Mouse (Mus musculus): ENCODE data around the gene 2310046K23Rik. TPM values are rescaled to one million over a fixed set of nuclear protein-coding genes. Genes with fewer than 3 reads are reported as not detected.

The 2310046K23Rik gene
- polyA plus RNA-seq (2016; fragmentation: Nextera tagmentation; extraction: Ambion mirVana), result not detected in 2 replicates

DNA sequence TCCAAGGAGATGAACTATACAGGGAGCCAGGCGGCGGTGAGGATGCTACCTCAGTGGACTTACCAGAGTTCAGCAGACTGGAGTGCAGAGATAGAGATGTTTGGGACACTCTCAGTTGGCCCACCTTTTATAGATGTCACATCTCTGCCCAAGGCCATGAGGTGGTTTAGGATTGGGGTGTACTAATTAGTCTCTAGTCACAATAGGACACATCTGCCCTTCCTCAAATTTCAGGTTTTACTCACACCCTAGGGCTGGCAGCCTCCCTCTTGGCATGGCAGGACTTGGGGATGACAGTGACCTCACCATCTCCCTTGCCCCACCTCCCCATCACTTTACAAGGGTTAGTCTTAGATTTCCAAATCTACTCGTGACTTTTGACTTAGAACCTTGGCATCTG lies at the start of gene 2310046K23Rik:
2310046K23Rik (minus strand) TSS at position 101 of the 400 bp plus-strand sequence.
- Histone ChIP-seq H3K27ac (no peak within 1 kb of the TSS), H3K4me1 (no peaks in the 10 kb centered on the region), H3K27me3 (no peaks in the 10 kb centered on the region), H3K36me3 (no peaks in the 10 kb centered on the region), H3K4me3 (no peak within 1 kb of the TSS), H3K9me3 (replicated peaks) (no peaks in the 10 kb centered on the region), H3K9ac (no peak within 1 kb of the TSS), H3K4me2 (replicated peaks) (no peak within 1 kb of the TSS)
- ATAC-seq (ENCODE audit: low FRiP score), result no peak
- 83% methylated on average over 3 of the region's 3 CpGs for WGBS

DNA sequence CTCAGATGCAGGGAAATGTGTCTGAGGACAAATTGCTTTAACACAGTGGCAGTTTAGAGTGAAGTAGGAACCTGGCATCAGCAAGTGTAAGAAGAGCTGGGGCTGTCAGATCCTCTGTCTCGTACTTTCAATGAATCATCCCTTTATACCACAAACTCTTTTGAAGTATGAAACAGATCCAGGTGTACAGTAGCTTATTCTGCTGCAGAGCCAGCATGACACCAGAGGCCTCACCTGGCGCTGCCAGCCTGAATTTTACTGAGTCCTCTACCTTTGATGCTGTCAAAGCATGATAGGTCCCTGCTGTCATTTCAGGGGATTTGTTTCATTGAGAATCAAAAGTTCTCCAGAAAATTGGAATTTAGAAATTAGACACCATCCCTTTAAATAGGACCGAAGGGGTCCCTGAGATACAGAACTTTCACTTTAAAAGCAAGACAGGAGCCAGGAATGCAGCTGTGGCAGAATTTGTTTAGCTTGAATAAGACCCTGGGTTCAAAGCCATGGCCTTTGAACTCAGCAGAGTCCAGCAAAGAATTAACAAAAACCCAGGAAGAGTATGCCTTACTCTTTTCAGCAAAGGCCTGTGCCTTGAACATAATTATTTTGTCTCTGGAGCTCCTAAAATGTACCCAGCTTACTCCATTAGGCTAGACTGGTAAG lies 49.0 kb upstream of the 2310046K23Rik start:
- 64% methylated on average over 3 of the region's 3 CpGs for WGBS
- Histone ChIP-seq H3K4me3 (no peak overlapping the region), H3K4me2 (replicated peaks) (no peak overlapping the region), H3K9me3 (replicated peaks) (no peaks in the 10 kb centered on the region), H3K36me3 (no peaks in the 10 kb centered on the region), H3K27me3 (no peaks in the 10 kb centered on the region), H3K4me1 (no peaks in the 10 kb centered on the region), H3K9ac (no peak overlapping the region), H3K27ac (no peak overlapping the region)
- no peak for ATAC-seq (ENCODE audit: low FRiP score)

DNA sequence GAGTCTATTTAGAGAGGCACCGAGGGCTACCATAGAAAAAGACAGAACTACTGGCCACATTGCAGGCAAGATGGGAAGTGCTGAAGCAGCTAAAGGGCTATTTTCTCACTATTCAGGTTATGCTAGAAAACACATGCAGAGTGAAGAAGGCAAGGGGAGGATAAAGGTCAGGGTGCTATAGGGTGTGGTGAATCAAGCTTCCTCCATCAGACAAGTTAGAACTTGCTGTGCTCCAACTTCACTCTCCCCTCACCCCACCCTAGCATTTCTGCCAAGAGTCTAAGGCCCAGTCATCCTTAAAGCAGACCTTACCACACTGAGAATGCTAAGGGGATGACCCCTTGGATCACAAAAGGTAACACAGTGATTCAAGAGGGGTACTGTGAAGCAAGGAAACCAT lies 45.2 kb upstream of the 2310046K23Rik start:
- no peak overlapping the region for H3K27ac ChIP-seq
- 79% methylated on average over 1 of the region's 1 CpGs for WGBS
- no peaks in the 10 kb centered on the region for H3K36me3 ChIP-seq
- no peaks in the 10 kb centered on the region for H3K4me1 ChIP-seq
- H3K4me3 ChIP-seq, result no peak overlapping the region
- no peak overlapping the region for H3K9ac ChIP-seq
- no peaks in the 10 kb centered on the region for H3K9me3 ChIP-seq (replicated peaks)
- H3K4me2 ChIP-seq (replicated peaks), result no peak overlapping the region
- ATAC-seq (ENCODE audit: low FRiP score), result no peak
- H3K27me3 ChIP-seq, result no peaks in the 10 kb centered on the region

DNA sequence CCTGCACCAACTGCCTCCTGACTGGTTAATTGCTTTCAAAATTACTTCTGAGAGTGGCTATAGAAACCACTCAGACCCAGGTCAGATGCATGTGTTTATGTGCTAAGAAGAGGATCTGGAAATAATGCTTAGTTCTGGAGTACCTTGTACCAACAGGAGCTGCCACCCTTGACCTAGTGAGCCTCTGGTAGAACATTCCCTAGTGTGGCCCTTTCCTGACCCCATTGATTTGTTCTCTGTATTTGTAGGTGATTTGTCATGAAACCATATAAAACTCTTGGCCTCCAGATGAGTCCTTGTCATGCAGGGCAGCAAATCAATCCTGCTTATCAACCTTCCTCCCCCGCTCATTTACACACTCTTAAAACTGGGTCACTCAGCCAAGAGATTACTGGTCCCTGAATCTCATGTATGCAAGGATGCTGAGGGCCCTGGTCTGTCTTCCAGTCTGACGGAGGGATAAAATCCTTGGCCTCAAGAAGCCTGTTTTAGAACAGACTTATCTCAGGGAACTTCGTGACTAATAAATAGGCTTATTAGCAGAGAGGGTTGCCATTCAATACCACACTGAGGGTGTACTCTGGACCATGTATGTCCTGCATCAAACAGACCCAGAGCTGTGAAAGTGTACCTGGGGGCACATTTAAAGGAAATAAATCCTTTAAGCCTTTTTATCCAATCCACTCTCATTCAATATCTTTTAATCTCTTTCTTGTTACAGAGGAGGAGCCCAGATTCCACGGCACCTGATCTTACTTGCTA lies 44.5 kb upstream of the 2310046K23Rik start:
- 76% methylated on average over 4 of the region's 4 CpGs for WGBS
- no peak for ATAC-seq (ENCODE audit: low FRiP score)
- no peaks in the 10 kb centered on the region for H3K36me3 ChIP-seq
- no peak overlapping the region for H3K27ac ChIP-seq
- H3K9ac ChIP-seq, result no peak overlapping the region
- H3K9me3 ChIP-seq (replicated peaks), result no peaks in the 10 kb centered on the region
- H3K27me3 ChIP-seq, result no peaks in the 10 kb centered on the region
- no peaks in the 10 kb centered on the region for H3K4me1 ChIP-seq
- H3K4me2 ChIP-seq (replicated peaks), result no peak overlapping the region
- no peak overlapping the region for H3K4me3 ChIP-seq

DNA sequence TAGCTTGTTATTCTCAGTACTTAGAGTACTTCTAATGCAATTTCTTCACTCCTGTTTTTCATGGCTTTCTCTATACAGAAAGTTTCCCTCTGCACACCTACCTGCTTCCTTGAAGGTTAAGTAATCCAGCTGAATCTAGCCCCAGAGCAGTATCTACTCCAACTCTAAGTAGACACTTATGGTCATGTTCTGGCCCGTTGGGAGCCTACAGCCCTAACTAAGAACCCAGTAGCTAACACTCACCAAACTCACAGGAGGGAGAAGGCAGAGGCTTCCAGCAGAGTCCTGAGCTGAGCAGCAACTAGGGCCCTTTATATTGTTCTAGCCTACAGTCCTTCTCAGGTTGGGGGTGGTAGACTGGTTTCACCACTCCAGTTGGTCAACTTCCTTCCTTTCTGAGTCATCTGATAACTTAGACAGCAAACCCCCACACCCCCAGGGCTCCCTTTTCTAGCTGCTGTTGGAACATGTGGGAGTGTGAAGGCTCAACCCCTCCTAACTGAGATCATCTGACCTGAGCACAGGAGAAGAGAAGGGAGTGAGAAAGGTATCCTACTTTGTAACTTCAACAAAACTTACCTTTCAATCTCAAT lies 39.2 kb upstream of the 2310046K23Rik start, which contains the start of gene Ivl:
Ivl (minus strand) TSS at position 287 of the 593 bp plus-strand sequence.
- Histone ChIP-seq H3K4me3 (no peak within 1 kb of the TSS), H3K4me1 (no peaks in the 10 kb centered on the region), H3K9me3 (replicated peaks) (no peaks in the 10 kb centered on the region), H3K36me3 (no peaks in the 10 kb centered on the region), H3K27ac (no peak within 1 kb of the TSS), H3K27me3 (no peaks in the 10 kb centered on the region), H3K4me2 (replicated peaks) (no peak within 1 kb of the TSS), H3K9ac (no peak within 1 kb of the TSS)
- ATAC-seq (ENCODE audit: low FRiP score), result no peak
- WGBS, result 81% methylated on average over 1 of the region's 1 CpGs

- WGBS, result 58% methylated on average over 2 of the region's 2 CpGs
- no peak for ATAC-seq (ENCODE audit: low FRiP score)
- no peaks in the 10 kb centered on the region for H3K9me3 ChIP-seq (replicated peaks)
- H3K4me1 ChIP-seq, result no peaks in the 10 kb centered on the region
- no peak overlapping the region for H3K4me3 ChIP-seq
- no peak overlapping the region for H3K4me2 ChIP-seq (replicated peaks)
- no peak overlapping the region for H3K27ac ChIP-seq
- no peak overlapping the region for H3K9ac ChIP-seq
- no peaks in the 10 kb centered on the region for H3K36me3 ChIP-seq
- no peaks in the 10 kb centered on the region for H3K27me3 ChIP-seq
Measured at GRCm38 (mm10) chr3:92572514-92573155, 38.3 kb upstream of the 2310046K23Rik start.

DNA sequence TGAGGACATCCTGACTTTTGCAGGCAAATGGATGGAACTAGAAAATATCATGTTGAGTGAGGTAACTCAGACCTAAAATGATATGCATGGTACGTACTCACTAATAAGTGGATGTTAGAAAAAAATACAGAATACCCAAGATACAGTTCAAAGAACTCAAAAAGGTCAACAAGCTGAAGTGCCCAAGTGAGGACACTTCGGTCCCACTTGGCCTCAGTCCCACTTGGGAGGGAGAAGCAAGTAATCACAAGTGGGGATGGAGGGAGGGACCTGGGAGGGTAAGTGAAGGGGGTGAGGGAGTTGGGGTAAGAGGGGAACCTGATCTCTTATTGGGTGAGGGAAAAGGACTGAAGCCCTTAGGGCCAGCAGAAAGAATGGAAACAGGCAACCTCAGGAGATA lies 34.4 kb upstream of the 2310046K23Rik start:
- Histone ChIP-seq H3K4me3 (no peak overlapping the region), H3K9ac (no peak overlapping the region), H3K27me3 (no peaks in the 10 kb centered on the region), H3K36me3 (no peaks in the 10 kb centered on the region), H3K27ac (no peak overlapping the region), H3K4me2 (replicated peaks) (no peak overlapping the region), H3K4me1 (no peaks in the 10 kb centered on the region), H3K9me3 (replicated peaks) (no peaks in the 10 kb centered on the region)
- ATAC-seq (ENCODE audit: low FRiP score), result no peak
- 94% methylated on average over 2 of the region's 2 CpGs for WGBS

DNA sequence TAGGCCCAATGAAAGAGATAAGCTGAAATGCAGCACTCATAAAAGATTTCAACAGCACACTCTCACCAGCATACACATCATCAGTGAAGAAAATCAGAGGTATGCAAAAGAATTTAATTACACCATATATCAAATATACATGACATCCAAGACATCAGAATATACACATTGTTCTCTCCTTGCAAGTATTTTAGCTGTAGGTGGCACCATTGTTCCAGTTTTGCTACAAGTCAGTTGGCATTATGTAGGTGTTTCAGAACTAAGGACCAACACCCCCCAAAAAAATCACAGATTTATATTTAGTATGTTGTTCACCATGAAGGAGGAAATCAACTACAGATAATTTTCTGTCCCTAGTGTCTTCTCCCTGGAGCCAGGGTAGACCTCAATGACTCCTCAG lies 31.1 kb upstream of the 2310046K23Rik start:
- Histone ChIP-seq H3K4me2 (replicated peaks) (no peak overlapping the region), H3K4me3 (no peak overlapping the region), H3K9me3 (replicated peaks) (no peaks in the 10 kb centered on the region), H3K27ac (no peak overlapping the region), H3K27me3 (no peaks in the 10 kb centered on the region), H3K36me3 (no peaks in the 10 kb centered on the region), H3K4me1 (no peaks in the 10 kb centered on the region), H3K9ac (no peak overlapping the region)
- no peak for ATAC-seq (ENCODE audit: low FRiP score)

- no peak overlapping the region for H3K9ac ChIP-seq
- no peak for ATAC-seq (ENCODE audit: low FRiP score)
- H3K36me3 ChIP-seq, result no peaks in the 10 kb centered on the region
- H3K4me2 ChIP-seq (replicated peaks), result no peak overlapping the region
- no peaks in the 10 kb centered on the region for H3K27me3 ChIP-seq
- no peaks in the 10 kb centered on the region for H3K4me1 ChIP-seq
- no peak overlapping the region for H3K27ac ChIP-seq
- no peaks in the 10 kb centered on the region for H3K9me3 ChIP-seq (replicated peaks)
- no peak overlapping the region for H3K4me3 ChIP-seq
Measured at GRCm38 (mm10) chr3:92512325-92512724, 22.0 kb downstream of the 2310046K23Rik start.

GRCm38 (mm10) chr3:92510786-92511185 lies 23.5 kb downstream of the 2310046K23Rik start:
- no peak overlapping the region for H3K4me3 ChIP-seq
- H3K4me1 ChIP-seq, result no peaks in the 10 kb centered on the region
- H3K27ac ChIP-seq, result no peak overlapping the region
- H3K9me3 ChIP-seq (replicated peaks), result no peaks in the 10 kb centered on the region
- ATAC-seq (ENCODE audit: low FRiP score), result 0 out of 2 replicates have a peak, but pooled peaks have one; percentile 19
- H3K9ac ChIP-seq, result no peak overlapping the region
- H3K27me3 ChIP-seq, result no peaks in the 10 kb centered on the region
- no peak overlapping the region for H3K4me2 ChIP-seq (replicated peaks)
- H3K36me3 ChIP-seq, result no peaks in the 10 kb centered on the region

GRCm38 (mm10) chr3:92508185-92508584 lies 26.1 kb downstream of the 2310046K23Rik start:
- no peak overlapping the region for H3K9ac ChIP-seq
- no peaks in the 10 kb centered on the region for H3K36me3 ChIP-seq
- no peak overlapping the region for H3K4me3 ChIP-seq
- ATAC-seq (ENCODE audit: low FRiP score), result no peak
- no peaks in the 10 kb centered on the region for H3K9me3 ChIP-seq (replicated peaks)
- no peak overlapping the region for H3K4me2 ChIP-seq (replicated peaks)
- H3K27ac ChIP-seq, result no peak overlapping the region
- 81% methylated on average over 1 of the region's 1 CpGs for WGBS
- no peaks in the 10 kb centered on the region for H3K4me1 ChIP-seq
- H3K27me3 ChIP-seq, result no peaks in the 10 kb centered on the region

DNA sequence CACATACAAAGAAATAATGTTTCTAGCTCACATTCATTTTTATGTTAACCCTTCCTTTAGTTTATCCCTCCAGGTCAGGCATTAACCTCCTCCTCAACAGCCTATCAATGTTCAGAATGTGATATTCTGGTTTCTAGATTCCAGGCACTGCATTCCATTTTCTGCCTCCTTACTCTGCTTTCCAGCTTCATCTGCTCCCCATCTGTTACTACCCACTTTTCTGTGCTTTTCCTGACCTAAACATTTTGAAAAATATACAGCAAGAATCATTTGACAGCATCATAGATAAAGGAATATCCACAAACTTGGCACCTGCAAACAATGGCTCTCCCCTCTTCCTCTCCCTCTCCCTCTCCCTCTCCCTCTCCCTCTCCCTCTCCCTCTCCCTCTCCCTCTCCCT lies 30.8 kb downstream of the 2310046K23Rik start:
- H3K4me1 ChIP-seq, result no peaks in the 10 kb centered on the region
- H3K4me3 ChIP-seq, result no peak overlapping the region
- no peak overlapping the region for H3K27ac ChIP-seq
- H3K36me3 ChIP-seq, result no peaks in the 10 kb centered on the region
- no peak overlapping the region for H3K9ac ChIP-seq
- no peaks in the 10 kb centered on the region for H3K27me3 ChIP-seq
- H3K4me2 ChIP-seq (replicated peaks), result no peak overlapping the region
- ATAC-seq (ENCODE audit: low FRiP score), result no peak
- no peaks in the 10 kb centered on the region for H3K9me3 ChIP-seq (replicated peaks)
